Mouse (Mus musculus) heart, adult 2 months (tissue): Measurements from ENCODE around the gene Myl10. TPM values are rescaled to one million over a fixed set of nuclear protein-coding genes. Genes with fewer than 3 reads are reported as not detected.
A peak's percentile ranks its signal among the peaks of the same experiment; 100 is the strongest.

Experiments used
- DNase-seq, 2 experiments: peaks; one replicate each; pipeline ENCODE4 v3.0.0; 2021
- H3K27ac ChIP-seq: fragments of 200-600 bp; 2 replicates; pipeline ENCODE4 v1.8.1; 2022
- H3K27me3 ChIP-seq: fragments of 200-500 bp; 2 replicates; pipeline ENCODE4 v1.6.1; 2012; ENCODE audit warnings: mild to moderate bottlenecking, low read length, inconsistent platforms, mixed read lengths; ENCODE audit not compliant: control insufficient read depth, insufficient read depth
- H3K36me3 ChIP-seq: fragments of 200-500 bp; 2 replicates; pipeline ENCODE4 v1.6.1; 2012; ENCODE audit warnings: low read length, inconsistent platforms; ENCODE audit not compliant: control insufficient read depth, insufficient read depth
- H3K4me1 ChIP-seq: fragments of 200-500 bp; 2 replicates; pipeline ENCODE4 v1.6.1; 2011; ENCODE audit warnings: low read length; ENCODE audit not compliant: control insufficient read depth, insufficient read depth
- H3K4me3 ChIP-seq: fragments of 200-600 bp; 2 replicates; pipeline ENCODE4 v1.8.1; 2022
- H3K79me2 ChIP-seq: fragments of 200-500 bp; replicated peaks from 2 replicates; pipeline ENCODE4 v1.6.1; 2012; ENCODE audit warnings: mild to moderate bottlenecking, inconsistent platforms, low read length, moderate library complexity, mixed read lengths; ENCODE audit not compliant: control insufficient read depth, insufficient read depth
- H3K9ac ChIP-seq: fragments of 200-500 bp; 2 replicates; pipeline ENCODE4 v1.6.1; 2012; ENCODE audit warnings: low read depth, mild to moderate bottlenecking, control low read depth, inconsistent platforms, low read length, mixed read lengths
- CTCF ChIP-seq: fragments of 200-600 bp; IDR thresholded peaks from 2 replicates; pipeline ENCODE4 v1.8.1; 2022; ENCODE audit warnings: antibody characterized with exemption, mild to moderate bottlenecking, moderate library complexity
- EP300 ChIP-seq: fragments of 200-500 bp; IDR thresholded peaks from 2 replicates; pipeline ENCODE4 v1.6.1; 2011; ENCODE audit warnings: low read depth, low read length, control low read depth; ENCODE audit not compliant: insufficient read depth
- POLR2A ChIP-seq: fragments of 200-500 bp; IDR thresholded peaks from 2 replicates; pipeline ENCODE4 v1.6.1; 2011; ENCODE audit warnings: mild to moderate bottlenecking, low read depth, low read length, control low read depth; ENCODE audit not compliant: insufficient read depth
- WGBS: fragments of 180-500 bp; shearing (Covaris S2); methylation state at CpG from one replicate; pipeline ENCODE4 v1.1.7; 2018; 5-methylcytosine and 5-hydroxymethylcytosine counted together
- intact Hi-C: fragments of 180-260 bp; cut with DNase I; formaldehyde crosslinking; loops from one replicate; pipeline ENCODE4 v1.15.1; 2025
- polyA plus RNA-seq: library from polyadenylated mRNA; depleted of rRNA; stranded (reverse); fragments of >200 nt; gene quantifications from 2 replicates; pipeline ENCODE4 v1.2.3, GENCODE M21; 2012
- total RNA-seq, 2 experiments: library from RNA; stranded (reverse); gene quantifications; 2 replicates each; pipeline ENCODE4 v1.2.3; 2021

Myl10 gene
- total and polyA plus RNA-seq, 3 experiments = not detected

- no peaks in the 10 kb centered on the region for H3K4me1 ChIP-seq
- TF ChIP-seq EP300 = no peak
- no peak for TF ChIP-seq POLR2A
- no peak for TF ChIP-seq CTCF
- no peak overlapping the region for H3K27ac ChIP-seq
- intact Hi-C loops = no loop called here
- no peak overlapping the region for H3K9ac ChIP-seq
- WGBS = 41% methylated on average over 4 of the region's 4 CpGs
- no peak for DNase-seq
- H3K79me2 ChIP-seq = no peaks in the 10 kb centered on the region
- H3K36me3 ChIP-seq = no peaks in the 10 kb centered on the region
- H3K4me3 ChIP-seq = no peak overlapping the region
- H3K27me3 ChIP-seq = no peaks in the 10 kb centered on the region
Observed at GRCm38 (mm10) chr5:136710742-136711141, 17.8 kb downstream of the Myl10 start.

GRCm38 (mm10) chr5:136714232-136714875 lies 21.4 kb downstream of the Myl10 start:
- no peaks in the 10 kb centered on the region for H3K27me3 ChIP-seq
- no peaks in the 10 kb centered on the region for H3K79me2 ChIP-seq
- H3K4me1 ChIP-seq = no peaks in the 10 kb centered on the region
- H3K9ac ChIP-seq = no peak overlapping the region
- no peak overlapping the region for H3K4me3 ChIP-seq
- 21% methylated on average over 32 of the region's 32 CpGs for WGBS
- H3K27ac ChIP-seq = no peak overlapping the region
- no peak for DNase-seq
- H3K36me3 ChIP-seq = no peaks in the 10 kb centered on the region
- TF ChIP-seq EP300 = no peak
- intact Hi-C loops = no loop called here

DNA sequence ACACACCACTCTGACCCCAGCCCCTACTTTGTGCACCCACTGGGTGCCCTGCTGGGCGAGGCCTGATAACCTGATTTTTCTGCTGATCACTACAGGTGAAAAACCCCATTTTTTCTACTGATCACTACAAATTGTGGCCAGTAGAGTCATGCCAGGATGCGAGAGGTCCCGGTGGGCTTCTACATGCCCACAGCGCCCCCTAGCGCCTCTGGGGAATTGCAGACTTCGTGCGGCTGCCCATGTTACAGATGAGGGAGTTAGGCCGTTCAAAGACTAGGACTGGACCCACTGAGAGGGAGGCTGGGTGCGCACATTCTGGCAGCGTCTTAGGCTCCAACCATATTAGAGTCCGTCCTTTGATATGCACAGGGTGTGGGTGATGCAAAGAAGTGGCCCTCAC lies 21.9 kb downstream of the Myl10 start:
- no peaks in the 10 kb centered on the region for H3K79me2 ChIP-seq
- no peak overlapping the region for H3K4me3 ChIP-seq
- no peaks in the 10 kb centered on the region for H3K36me3 ChIP-seq
- intact Hi-C loops = no loop called here
- H3K9ac ChIP-seq = no peak overlapping the region
- TF ChIP-seq CTCF = peak; percentile 51
- no peak for TF ChIP-seq EP300
- no peaks in the 10 kb centered on the region for H3K27me3 ChIP-seq
- WGBS = 21% methylated on average over 11 of the region's 11 CpGs
- no peak overlapping the region for H3K27ac ChIP-seq
- no peak for DNase-seq
- no peaks in the 10 kb centered on the region for H3K4me1 ChIP-seq

DNA sequence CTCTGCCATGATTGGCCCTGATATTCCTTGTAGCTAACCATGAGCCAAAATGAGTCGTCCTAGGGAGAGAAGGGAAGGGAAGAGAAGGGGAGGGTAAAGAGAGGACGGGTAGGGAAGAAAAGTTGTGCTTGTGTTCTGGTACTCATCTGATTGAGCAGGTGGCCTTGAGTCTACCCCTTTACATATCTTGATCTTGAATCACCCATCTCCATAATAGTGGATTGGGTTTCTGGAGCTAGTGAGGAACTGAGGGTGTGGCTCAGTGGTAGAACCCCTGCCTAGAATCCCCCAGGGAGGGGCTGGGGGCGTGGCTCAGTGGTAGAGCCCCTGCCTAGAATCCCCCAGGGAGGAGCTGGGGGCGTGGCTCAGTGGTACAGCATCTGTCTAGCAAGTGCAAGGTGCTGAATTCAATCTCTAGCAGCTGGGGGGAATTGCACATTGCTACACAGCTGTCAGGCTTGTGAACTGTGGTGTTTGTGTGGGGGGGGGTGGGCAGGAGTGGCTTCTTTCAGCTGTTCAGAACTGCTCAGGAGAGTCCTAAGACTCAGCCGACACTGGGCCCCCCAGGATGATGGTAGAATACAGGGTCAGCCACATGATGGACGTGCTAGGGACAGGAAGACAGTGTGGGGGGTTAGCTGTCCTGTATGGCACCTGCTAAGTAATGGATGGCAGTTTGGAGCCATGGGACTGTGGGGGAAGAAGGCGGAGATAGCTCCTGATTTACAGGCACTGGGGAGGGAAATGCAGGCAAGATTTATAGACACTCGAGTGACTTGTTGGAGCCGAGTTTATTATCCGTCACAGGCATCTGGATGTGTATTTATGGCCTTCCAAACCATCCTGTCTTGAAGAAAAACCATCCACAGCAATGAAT lies 24.0 kb downstream of the Myl10 start:
- Histone ChIP-seq H3K4me3 (no peak overlapping the region), H3K4me1 (no peaks in the 10 kb centered on the region), H3K79me2 (no peaks in the 10 kb centered on the region), H3K36me3 (no peaks in the 10 kb centered on the region), H3K9ac (no peak overlapping the region), H3K27me3 (no peaks in the 10 kb centered on the region), H3K27ac (no peak overlapping the region)
- intact Hi-C loops = no loop called here
- TF ChIP-seq EP300 (no peak), CTCF (no peak), POLR2A (no peak)
- no peak for DNase-seq
- 54% methylated on average over 10 of the region's 10 CpGs for WGBS

GRCm38 (mm10) chr5:136717573-136717854 lies 24.6 kb downstream of the Myl10 start:
- intact Hi-C loops = no loop called here

GRCm38 (mm10) chr5:136718656-136719055 lies 25.7 kb downstream of the Myl10 start:
- H3K36me3 ChIP-seq = no peaks in the 10 kb centered on the region
- intact Hi-C loops = no loop called here
- no peaks in the 10 kb centered on the region for H3K79me2 ChIP-seq
- H3K27me3 ChIP-seq = no peaks in the 10 kb centered on the region
- DNase-seq = no peak
- WGBS = 55% methylated on average over 8 of the region's 8 CpGs
- H3K4me1 ChIP-seq = no peaks in the 10 kb centered on the region
- no peak overlapping the region for H3K27ac ChIP-seq
- H3K9ac ChIP-seq = no peak overlapping the region
- TF ChIP-seq POLR2A (no peak), CTCF (no peak)
- H3K4me3 ChIP-seq = no peak overlapping the region

More at GRCm38 (mm10) chr5:136717573-136717854, 24.6 kb downstream of the Myl10 start:
- no peaks in the 10 kb centered on the region for H3K79me2 ChIP-seq
- no peak overlapping the region for H3K27ac ChIP-seq
- DNase-seq = no peak
- H3K36me3 ChIP-seq = no peaks in the 10 kb centered on the region
- no peak overlapping the region for H3K9ac ChIP-seq
- H3K4me3 ChIP-seq = no peak overlapping the region
- H3K4me1 ChIP-seq = no peaks in the 10 kb centered on the region
- WGBS = 82% methylated on average over 2 of the region's 2 CpGs
- TF ChIP-seq POLR2A = no peak
- no peak for TF ChIP-seq EP300
- TF ChIP-seq CTCF = no peak
- H3K27me3 ChIP-seq = no peaks in the 10 kb centered on the region
